ENCODE assay signal across 14 mouse cellular contexts in genomic region chr1:57528703-57529102, GRCm38 (mm10).
DNase-seq lines count a peak whose midpoint lies in the region; ATAC-seq lines count a peak whose summit lies in the region.
"Had no signal": no experiment of that assay in that cellular context is flagged by ENCODE, and none has a peak within 500 bp of the region (broad histone marks: within the 10 kb centered on the region; RNA-seq: fewer than 3 reads in every experiment).

No protein-coding gene starts in this region.

- no peak overlapping the region for H3K4me2 ChIP-seq in hindbrain, embryonic 13.5 days
- H3K4me2 ChIP-seq in limb, embryonic 12.5 days, result no peak overlapping the region
- H3K4me2 ChIP-seq: lung, embryonic 15.5 days; midbrain, embryonic 13.5 days had no signal

- H3K36me3 ChIP-seq in hindbrain, embryonic 13.5 days, result no peaks in the 10 kb centered on the region
- H3K36me3 ChIP-seq in hindbrain, embryonic 10.5 days, result no peaks in the 10 kb centered on the region
- H3K36me3 ChIP-seq in limb, embryonic 12.5 days, result no peaks in the 10 kb centered on the region
- H3K36me3 ChIP-seq: lung, embryonic 15.5 days; midbrain, embryonic 13.5 days had no signal

- H3K27ac ChIP-seq in hindbrain, embryonic 13.5 days, result peak overlapping the region; percentile 42; the same call in 1 of the 2 replicates
- no peak overlapping the region for H3K27ac ChIP-seq in hindbrain, embryonic 10.5 days
- no peak overlapping the region for H3K27ac ChIP-seq in limb, embryonic 12.5 days
- H3K27ac ChIP-seq: lung, embryonic 15.5 days; midbrain, embryonic 13.5 days had no signal

- H3K9me3 ChIP-seq in hindbrain, embryonic 13.5 days, result no peaks in the 10 kb centered on the region
- H3K9me3 ChIP-seq in hindbrain, embryonic 10.5 days, result no peaks in the 10 kb centered on the region
- no peaks in the 10 kb centered on the region for H3K9me3 ChIP-seq in limb, embryonic 12.5 days
- H3K9me3 ChIP-seq: lung, embryonic 15.5 days; midbrain, embryonic 13.5 days had no signal

- DNase-seq in hindbrain, embryonic 10.5 days (ENCODE audit: low spot score), result no peak
- DNase-seq in embryo, embryonic 10.5 days (ENCODE audit: low spot score), result peak; percentile 48
- peak; percentile 8 for DNase-seq in kidney, adult 18-20 months
- no peak for DNase-seq in retina, embryonic 14.5 days (ENCODE audit: low spot score)
- no peak for DNase-seq in cerebellum, postnatal 36 days
- DNase-seq: adrenal gland, postnatal 10 days; cerebellum, adult 18-20 months; gastrocnemius, postnatal 14 days; spleen, adult 18-20 months had no signal

- 0 out of 2 replicates have a peak, but pooled peaks cover 6% of the 10 kb centered on the region for H3K4me1 ChIP-seq in hindbrain, embryonic 13.5 days (replicated peaks)
- peaks cover 2% of the 10 kb centered on the region; the same call in 1 of the 2 replicates for H3K4me1 ChIP-seq in hindbrain, embryonic 10.5 days (replicated peaks)
- H3K4me1 ChIP-seq in limb, embryonic 12.5 days (replicated peaks), result peaks cover 12% of the 10 kb centered on the region
- H3K4me1 ChIP-seq: lung, embryonic 15.5 days had no signal

- H3K4me3 ChIP-seq in hindbrain, embryonic 13.5 days, result no peak overlapping the region
- H3K4me3 ChIP-seq in hindbrain, embryonic 10.5 days, result no peak overlapping the region
- H3K4me3 ChIP-seq in limb, embryonic 12.5 days (replicated peaks), result no peak overlapping the region
- H3K4me3 ChIP-seq: lung, embryonic 15.5 days; midbrain, embryonic 13.5 days had no signal

- H3K27me3 ChIP-seq in hindbrain, embryonic 13.5 days, result no peaks in the 10 kb centered on the region
- no peaks in the 10 kb centered on the region for H3K27me3 ChIP-seq in hindbrain, embryonic 10.5 days (ENCODE audit: insufficient read depth, poor library complexity, severe bottlenecking)
- H3K27me3 ChIP-seq in limb, embryonic 12.5 days, result no peaks in the 10 kb centered on the region
- H3K27me3 ChIP-seq: lung, embryonic 15.5 days; midbrain, embryonic 13.5 days had no signal

- ATAC-seq in hindbrain, embryonic 13.5 days (ENCODE audit: low FRiP score), result peak; percentile 52; the same call in 1 of the 2 replicates
- ATAC-seq in limb, embryonic 12.5 days (ENCODE audit: insufficient number of reproducible peaks, insufficient read depth, low FRiP score, low TSS enrichment, low read depth), result peak; percentile 66; the same call in 1 of the 2 replicates
- no peak for ATAC-seq in frontal cortex, adult (ENCODE audit: low TSS enrichment)
- ATAC-seq: midbrain, embryonic 13.5 days had no signal

- 32% methylated on average over 3 of the region's 3 CpGs for WGBS in hindbrain, embryonic 13.5 days
- 38% methylated on average over 3 of the region's 3 CpGs for WGBS in hindbrain, embryonic 10.5 days
- WGBS in limb, embryonic 12.5 days, result 18% methylated on average over 3 of the region's 3 CpGs

- H3K9ac ChIP-seq in hindbrain, embryonic 13.5 days, result no peak overlapping the region
- H3K9ac ChIP-seq in limb, embryonic 12.5 days (replicated peaks), result no peak overlapping the region
- H3K9ac ChIP-seq: lung, embryonic 15.5 days; midbrain, embryonic 13.5 days had no signal

Comparison
In these comparisons a context has a peak if more than half of its experiments do, and no peak if none do; other contexts are left out.
1. DNase-seq: peak in embryo, embryonic 10.5 days (single experiment) and kidney, adult 18-20 months (single experiment); none in hindbrain, embryonic 10.5 days (single experiment), retina, embryonic 14.5 days (single experiment) and cerebellum, postnatal 36 days (0 of 2).